Mouse (Mus musculus) spleen, embryonic (tissue): ENCODE measurements at regions not wholly inside any gene's neighbourhood (a gene's known extent, or its start where the extent isn't known, plus 50 kb on each side); places are given as distances from the start of the nearest gene placed in this dataset.

ENCODE experiments used
- CTCF ChIA-PET: fragments of 350-600 bp; sonication (Branson Sonifier 250); formaldehyde crosslinking; loops from one replicate; lab custom pipeline; 2022; lab: Charles Lee

DNA sequence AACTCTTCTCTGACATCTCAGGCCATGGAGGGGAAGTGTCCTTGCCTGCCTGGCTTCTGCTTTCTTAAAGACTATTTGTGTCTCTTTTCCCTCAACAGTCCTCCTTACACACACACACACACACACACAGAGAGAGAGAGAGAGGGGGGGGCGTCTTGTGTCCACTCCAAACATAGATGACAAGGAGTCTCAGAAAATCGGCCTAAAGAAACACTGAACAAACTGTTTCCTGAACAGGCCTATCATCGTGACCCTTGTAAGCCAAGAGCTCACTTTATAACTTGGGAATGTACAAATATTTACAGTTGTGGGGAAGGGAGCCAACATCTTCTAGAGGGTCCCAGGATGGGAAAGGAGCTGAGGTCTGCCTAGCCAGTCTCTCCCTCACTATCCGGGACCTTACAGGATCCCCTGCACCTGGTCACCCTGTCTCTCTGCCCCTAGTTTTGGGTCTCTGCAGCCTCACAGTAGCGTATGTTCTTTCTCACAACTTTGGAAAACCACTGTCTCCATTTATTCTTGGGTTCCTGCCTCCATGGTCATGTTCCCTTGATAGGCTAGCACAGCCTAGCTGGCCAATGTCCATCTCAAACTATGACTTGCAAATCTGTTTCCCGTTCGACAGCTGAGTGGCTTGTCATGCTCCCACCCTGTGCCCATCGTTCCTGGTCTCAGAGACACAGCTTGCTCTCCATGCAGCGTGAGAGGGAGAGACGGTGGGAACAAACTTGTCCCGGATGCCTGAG lies 204.9 kb upstream of the Tle3 start:
- CTCF ChIA-PET = interaction anchor here (0.6 kb wide), 1 partner anchor 110 kb away, joined by 3 read pairs; no protein-coding TSS in a partner anchor

DNA sequence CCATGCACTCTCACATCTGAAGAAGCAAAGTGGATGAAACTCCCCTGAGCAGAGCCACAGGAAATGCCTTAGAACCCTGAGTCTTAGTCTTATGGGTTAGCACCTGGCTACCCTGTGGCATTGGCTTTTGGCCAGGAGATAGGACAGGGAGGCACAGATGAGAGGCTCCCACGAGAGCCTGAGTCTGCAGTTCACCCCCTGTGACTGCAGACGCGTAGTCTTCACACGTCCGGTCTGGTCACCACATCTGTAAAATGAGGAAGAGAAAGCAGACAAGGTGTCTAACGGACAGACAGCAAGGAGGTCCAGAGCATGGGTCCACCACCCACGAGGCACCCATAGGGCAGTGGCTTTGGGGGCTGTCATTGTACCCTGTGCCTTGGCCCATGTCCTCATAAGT lies 203.2 kb upstream of the Tle3 start:
- CTCF ChIA-PET = no interaction called here

GRCm38 (mm10) chr9:61169506-61170090 lies 202.6 kb upstream of the Tle3 start:
- CTCF ChIA-PET = no interaction called here

GRCm38 (mm10) chr9:61170921-61171320 lies 201.2 kb upstream of the Tle3 start:
- CTCF ChIA-PET = no interaction called here

GRCm38 (mm10) chr9:61172421-61172820 lies 199.7 kb upstream of the Tle3 start:
- CTCF ChIA-PET = no interaction called here

- CTCF ChIA-PET = no interaction called here
Observed at GRCm38 (mm10) chr9:61173548-61173947, 198.6 kb upstream of the Tle3 start.

DNA sequence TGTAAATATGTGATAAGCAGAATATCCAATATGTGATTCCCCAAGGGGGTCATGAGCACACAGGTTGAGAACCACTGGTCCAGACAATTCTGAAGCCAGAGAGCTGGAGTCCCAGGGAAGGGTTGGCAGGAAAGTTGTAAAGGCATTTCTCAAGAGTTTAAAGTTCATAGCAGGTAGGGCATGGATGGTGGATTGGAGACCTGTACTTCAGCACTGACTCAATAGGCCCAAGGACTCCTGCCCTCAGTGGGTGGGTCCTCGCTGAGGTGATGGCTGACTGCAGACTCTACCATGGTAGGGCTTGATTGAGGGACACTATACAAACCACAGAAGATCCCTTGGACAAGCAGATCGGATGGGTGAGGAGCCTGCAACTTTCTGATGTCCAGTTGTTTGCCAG lies 196.8 kb upstream of the Tle3 start:
- CTCF ChIA-PET = no interaction called here

DNA sequence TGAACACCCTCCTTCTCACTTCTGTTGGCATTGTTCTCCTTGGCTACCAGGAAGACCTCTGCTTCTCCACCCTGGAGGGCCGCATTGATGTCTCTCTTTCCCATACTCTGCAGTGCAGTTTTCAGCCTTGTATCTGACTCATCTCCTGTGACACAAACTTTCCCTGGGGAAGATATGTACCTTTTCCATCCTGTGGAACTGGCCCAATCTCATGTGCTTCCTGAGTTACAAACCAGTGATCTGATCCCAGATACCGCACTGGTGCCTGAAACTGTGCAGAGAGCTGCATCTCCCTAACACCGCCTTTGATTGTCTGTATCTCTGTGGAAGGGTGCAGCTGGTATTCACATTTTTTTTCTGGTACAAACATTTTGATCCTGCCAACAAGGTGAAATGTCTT lies 195.3 kb upstream of the Tle3 start:
- CTCF ChIA-PET = no interaction called here

GRCm38 (mm10) chr9:61186541-61187420 lies 185.4 kb upstream of the Tle3 start:
- CTCF ChIA-PET = no interaction called here

- CTCF ChIA-PET = no interaction called here
Observed at GRCm38 (mm10) chr9:61187713-61188399, 184.3 kb upstream of the Tle3 start.

- CTCF ChIA-PET = no interaction called here
Observed at GRCm38 (mm10) chr9:61189295-61189694, 182.9 kb upstream of the Tle3 start.

- CTCF ChIA-PET = no interaction called here
Observed at GRCm38 (mm10) chr9:61199077-61199753, 173.0 kb upstream of the Tle3 start.

DNA sequence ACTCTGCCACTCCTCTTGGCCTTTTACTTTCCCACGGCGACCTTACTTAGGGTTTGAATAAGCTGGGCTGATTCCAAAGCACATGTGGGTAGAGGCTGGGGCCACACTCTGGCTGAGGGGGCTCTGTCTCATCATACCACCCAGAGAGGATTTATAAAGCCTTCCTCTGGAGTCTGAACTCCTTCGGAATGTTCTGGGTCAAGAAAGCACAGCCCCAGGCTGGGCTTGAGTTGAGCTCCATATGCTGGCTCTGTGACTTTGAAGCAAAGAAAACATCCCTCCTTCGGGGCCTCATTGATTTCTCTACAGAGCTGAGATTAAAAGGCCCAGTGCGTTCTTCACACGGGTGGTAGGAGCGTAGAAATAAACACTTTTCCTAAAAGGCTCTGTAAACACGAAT lies 172.3 kb upstream of the Tle3 start:
- CTCF ChIA-PET = no interaction called here

DNA sequence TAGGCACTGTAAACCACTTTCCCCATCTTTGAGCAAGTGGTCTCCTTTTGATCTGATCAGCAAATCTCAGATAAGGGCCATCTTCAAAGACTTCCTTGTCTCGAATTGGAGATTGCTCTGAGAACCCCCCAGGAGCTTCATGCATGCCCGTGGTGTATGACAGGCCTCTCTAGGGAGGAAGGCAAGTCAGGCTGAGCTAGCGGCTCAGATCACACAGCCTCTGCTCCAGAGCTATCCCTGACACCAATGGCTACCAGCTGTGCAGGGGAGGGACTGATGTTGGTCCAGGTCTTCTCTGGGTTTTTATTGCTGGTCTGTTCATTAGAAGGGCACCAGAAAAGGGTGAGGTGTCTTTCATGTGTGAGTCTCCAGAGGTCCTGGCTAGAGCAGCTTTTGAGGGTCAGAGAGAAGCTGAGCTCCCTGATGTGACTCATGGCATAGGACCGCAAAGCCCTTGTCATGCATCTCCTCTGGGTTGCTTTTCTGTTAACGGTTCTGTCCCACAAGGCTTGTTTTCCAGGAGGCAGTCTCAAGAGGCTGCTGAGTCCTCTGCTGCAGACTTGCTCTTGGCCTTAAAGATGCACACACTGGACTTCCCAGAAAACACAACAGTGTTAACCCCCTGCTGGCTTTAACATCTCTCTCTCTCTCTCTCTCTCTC lies 171.7 kb upstream of the Tle3 start:
- CTCF ChIA-PET = no interaction called here

- CTCF ChIA-PET = interaction anchor here (0.5 kb wide), 1 partner anchor 142 kb away, joined by 3 read pairs; no protein-coding TSS in a partner anchor
Observed at GRCm38 (mm10) chr9:61205049-61205448, 167.1 kb upstream of the Tle3 start.

GRCm38 (mm10) chr9:61206725-61207365 lies 165.3 kb upstream of the Tle3 start:
- CTCF ChIA-PET = no interaction called here

GRCm38 (mm10) chr9:61207423-61208150 lies 164.6 kb upstream of the Tle3 start:
- CTCF ChIA-PET = interaction anchor here (0.8 kb wide), 1 partner anchor 29 kb away, joined by 6 read pairs; no protein-coding TSS in a partner anchor

- CTCF ChIA-PET = no interaction called here
Observed at GRCm38 (mm10) chr9:61211627-61212026, 160.5 kb upstream of the Tle3 start.

DNA sequence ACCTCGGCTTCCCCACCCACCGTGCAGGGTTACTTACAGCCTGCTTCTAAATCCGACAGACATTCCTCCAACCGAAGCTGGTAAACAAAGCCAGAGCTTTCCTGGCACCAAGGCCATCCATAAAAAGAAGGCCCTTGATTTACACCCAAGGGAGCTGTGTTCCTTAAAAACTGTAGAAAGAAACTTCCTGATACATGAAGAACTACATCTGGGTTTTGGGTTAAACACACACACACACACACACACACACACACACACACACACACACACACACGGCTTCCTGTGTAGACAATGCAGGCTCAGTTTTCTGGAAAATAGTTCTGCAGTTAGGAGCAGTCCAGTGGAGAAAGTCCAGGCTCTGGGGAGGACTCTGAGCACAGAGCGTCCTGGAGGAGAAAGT lies 157.2 kb upstream of the Tle3 start:
- CTCF ChIA-PET = interaction anchor here (0.6 to 1.1 kb wide), 5 partner anchors 24 to 546 kb away, joined by 3 to 11 read pairs (median 4); no protein-coding TSS in a partner anchor
